Mouse (Mus musculus): Measurements from ENCODE around the gene Hist1h4n. TPM values are rescaled to one million over a fixed set of nuclear protein-coding genes. Genes with fewer than 3 reads are reported as not detected.
A peak's percentile ranks its signal among the peaks of the same experiment; 100 is the strongest.
"Not testable (repeated sequence)": the region's sequence is repeated elsewhere in the genome, so short reads cannot be mapped to it uniquely, and the experiment has no call there.

The Hist1h4n gene
- 292 and 309 TPM in 2 replicates for polyA plus RNA-seq (2012; rRNA removed)

GRCm38 (mm10) chr13:21831418-21832394 lies at the start of gene Hist1h4n:
TSS of gene Hist1h4n (minus strand) at chr13:21832196.
- Histone ChIP-seq H3K4me3 (ENCODE audit: control insufficient read depth, insufficient read depth, low read length) (peak within 1 kb of the TSS; percentile 26), H3K27ac (ENCODE audit: control insufficient read depth, insufficient read depth, low read length) (peak within 1 kb of the TSS; percentile 43; the same call in 1 of the 2 replicates)
- H3K4me1 ChIP-seq (replicated peaks; ENCODE audit: control insufficient read depth, insufficient read depth, low read length); H3K27me3 ChIP-seq (ENCODE audit: control insufficient read depth, insufficient read depth, low read length); H3K36me3 ChIP-seq (ENCODE audit: control insufficient read depth, insufficient read depth, low read length): not testable (repeated sequence)
- TF ChIP-seq POLR2A (IDR thresholded peaks at IDR 0.05; ENCODE audit: control insufficient read depth, extremely low read depth, insufficient read depth, low read length, poor library complexity), result 0 out of 2 replicates have a peak, but pooled peaks have one; percentile 35
- DNase-seq, result peak; percentile 43
- WGBS, result under 1% methylated on average over 24 of the region's 58 CpGs

GRCm38 (mm10) chr13:21880735-21881134 lies 48.7 kb upstream of the Hist1h4n start:
- DNase-seq, result no peak
- Histone ChIP-seq H3K27ac (ENCODE audit: control insufficient read depth, insufficient read depth, low read length) (no peak overlapping the region), H3K4me3 (ENCODE audit: control insufficient read depth, insufficient read depth, low read length) (no peak overlapping the region), H3K36me3 (ENCODE audit: control insufficient read depth, insufficient read depth, low read length) (no peaks in the 10 kb centered on the region), H3K27me3 (ENCODE audit: control insufficient read depth, insufficient read depth, low read length) (no peaks in the 10 kb centered on the region), H3K4me1 (replicated peaks; ENCODE audit: control insufficient read depth, insufficient read depth, low read length) (peaks cover 3% of the 10 kb centered on the region; the same call in 1 of the 2 replicates)
- TF ChIP-seq CTCF (IDR thresholded peaks at IDR 0.05; ENCODE audit: borderline replicate concordance, control insufficient read depth, extremely low read depth, insufficient read depth, low read length, poor library complexity) (no peak), POLR2A (IDR thresholded peaks at IDR 0.05; ENCODE audit: control insufficient read depth, extremely low read depth, insufficient read depth, low read length, poor library complexity) (no peak)
- 92% methylated on average over 6 of the region's 6 CpGs for WGBS

GRCm38 (mm10) chr13:21865503-21865902 lies 33.5 kb upstream of the Hist1h4n start:
- H3K4me1 ChIP-seq (replicated peaks; ENCODE audit: control insufficient read depth, insufficient read depth, low read length); DNase-seq; H3K27me3 ChIP-seq (ENCODE audit: control insufficient read depth, insufficient read depth, low read length); H3K4me3 ChIP-seq (ENCODE audit: control insufficient read depth, insufficient read depth, low read length); H3K36me3 ChIP-seq (ENCODE audit: control insufficient read depth, insufficient read depth, low read length); H3K27ac ChIP-seq (ENCODE audit: control insufficient read depth, insufficient read depth, low read length): not testable (repeated sequence)
- WGBS, result 84% methylated on average over 3 of the region's 3 CpGs

- 86% methylated on average over 5 of the region's 5 CpGs for WGBS
- TF ChIP-seq POLR2A (IDR thresholded peaks at IDR 0.05; ENCODE audit: control insufficient read depth, extremely low read depth, insufficient read depth, low read length, poor library complexity) (no peak), CTCF (IDR thresholded peaks at IDR 0.05; ENCODE audit: borderline replicate concordance, control insufficient read depth, extremely low read depth, insufficient read depth, low read length, poor library complexity) (no peak)
Observed at GRCm38 (mm10) chr13:21861608-21862007, 29.6 kb upstream of the Hist1h4n start.

GRCm38 (mm10) chr13:21855698-21856162 lies 23.7 kb upstream of the Hist1h4n start:
- TF ChIP-seq POLR2A (IDR thresholded peaks at IDR 0.05; ENCODE audit: control insufficient read depth, extremely low read depth, insufficient read depth, low read length, poor library complexity) (no peak), CTCF (IDR thresholded peaks at IDR 0.05; ENCODE audit: borderline replicate concordance, control insufficient read depth, extremely low read depth, insufficient read depth, low read length, poor library complexity) (no peak)
- WGBS, result 19% methylated on average over 15 of the region's 15 CpGs
- peaks cover 2% of the 10 kb centered on the region for H3K4me1 ChIP-seq (replicated peaks; ENCODE audit: control insufficient read depth, insufficient read depth, low read length)
- peak; percentile 12 for DNase-seq
- H3K4me3 ChIP-seq (ENCODE audit: control insufficient read depth, insufficient read depth, low read length), result peak overlapping the region; percentile 23
- H3K27ac ChIP-seq (ENCODE audit: control insufficient read depth, insufficient read depth, low read length), result no peak overlapping the region
- no peaks in the 10 kb centered on the region for H3K36me3 ChIP-seq (ENCODE audit: control insufficient read depth, insufficient read depth, low read length)
- H3K27me3 ChIP-seq (ENCODE audit: control insufficient read depth, insufficient read depth, low read length), result no peaks in the 10 kb centered on the region

More at GRCm38 (mm10) chr13:21861608-21862007, 29.6 kb upstream of the Hist1h4n start:
- no peak overlapping the region for H3K4me3 ChIP-seq (ENCODE audit: control insufficient read depth, insufficient read depth, low read length)
- H3K27me3 ChIP-seq (ENCODE audit: control insufficient read depth, insufficient read depth, low read length), result no peaks in the 10 kb centered on the region
- H3K27ac ChIP-seq (ENCODE audit: control insufficient read depth, insufficient read depth, low read length), result no peak overlapping the region
- no peak for DNase-seq
- peaks cover 2% of the 10 kb centered on the region; the same call in 1 of the 2 replicates for H3K4me1 ChIP-seq (replicated peaks; ENCODE audit: control insufficient read depth, insufficient read depth, low read length)
- H3K36me3 ChIP-seq (ENCODE audit: control insufficient read depth, insufficient read depth, low read length), result no peaks in the 10 kb centered on the region

- 9% methylated on average over 11 of the region's 11 CpGs for WGBS
- no peak overlapping the region for H3K4me3 ChIP-seq (ENCODE audit: control insufficient read depth, insufficient read depth, low read length)
- TF ChIP-seq CTCF (IDR thresholded peaks at IDR 0.05; ENCODE audit: borderline replicate concordance, control insufficient read depth, extremely low read depth, insufficient read depth, low read length, poor library complexity) (no peak), POLR2A (IDR thresholded peaks at IDR 0.05; ENCODE audit: control insufficient read depth, extremely low read depth, insufficient read depth, low read length, poor library complexity) (no peak)
- H3K36me3 ChIP-seq (ENCODE audit: control insufficient read depth, insufficient read depth, low read length), result no peaks in the 10 kb centered on the region
- peaks cover 2% of the 10 kb centered on the region for H3K4me1 ChIP-seq (replicated peaks; ENCODE audit: control insufficient read depth, insufficient read depth, low read length)
- peak; percentile 70 for DNase-seq
- H3K27me3 ChIP-seq (ENCODE audit: control insufficient read depth, insufficient read depth, low read length), result no peaks in the 10 kb centered on the region
- no peak overlapping the region for H3K27ac ChIP-seq (ENCODE audit: control insufficient read depth, insufficient read depth, low read length)
Observed at GRCm38 (mm10) chr13:21855146-21855545, 23.1 kb upstream of the Hist1h4n start.

Measured in thymus, adult 2 months (tissue).